Mouse (Mus musculus) erythroblast, embryonic 14.5 days (primary cell): Measurements from ENCODE around the gene Rassf8. TPM values are rescaled to one million over a fixed set of nuclear protein-coding genes. Genes with fewer than 3 reads are reported as not detected.

Source experiments
- H3K27me3 ChIP-seq: 2 replicates; pipeline ENCODE4 v1.6.1; 2012; ENCODE audit warnings: inconsistent platforms; ENCODE audit not compliant: control insufficient read depth
- H3K36me3 ChIP-seq: 2 replicates; pipeline ENCODE4 v1.6.1; 2012; ENCODE audit warnings: mild to moderate bottlenecking, inconsistent platforms; ENCODE audit not compliant: control insufficient read depth
- H3K4me1 ChIP-seq: 2 replicates; pipeline ENCODE4 v1.6.1; 2012; ENCODE audit warnings: inconsistent platforms; ENCODE audit not compliant: control insufficient read depth
- H3K4me3 ChIP-seq: replicated peaks from 2 replicates; pipeline ENCODE3; 2012; ENCODE audit warnings: moderate library complexity, mild to moderate bottlenecking, inconsistent platforms
- H3K9me3 ChIP-seq: 2 replicates; pipeline ENCODE4 v1.6.1; 2012; ENCODE audit warnings: low read length, inconsistent platforms, mixed read lengths; ENCODE audit not compliant: control insufficient read depth
- GATA1 ChIP-seq: IDR thresholded peaks from 2 replicates; pipeline ENCODE4 v1.6.1; 2012; ENCODE audit warnings: low read length, inconsistent platforms, mixed read lengths
- TAL1 ChIP-seq: IDR thresholded peaks from 3 replicates; pipeline ENCODE4 v1.6.1; 2012; ENCODE audit warnings: low read length, inconsistent platforms, mixed read lengths
- polyA plus RNA-seq: library from polyadenylated mRNA; stranded (reverse); fragments of >175 nt; gene quantifications from 2 replicates; pipeline ENCODE4 v1.2.3, GENCODE M21; 2012

The Rassf8 gene
- polyA plus RNA-seq, 1 experiment: not detected

GRCm38 (mm10) chr6:145823588-145824234 lies 77.2 kb downstream of the Rassf8 start:
- no peaks in the 10 kb centered on the region for H3K4me1 ChIP-seq
- no peaks in the 10 kb centered on the region for H3K9me3 ChIP-seq
- H3K27me3 ChIP-seq: no peaks in the 10 kb centered on the region
- H3K4me3 ChIP-seq: no peak overlapping the region
- TF ChIP-seq TAL1 (no peak), GATA1 (no peak)
- no peaks in the 10 kb centered on the region for H3K36me3 ChIP-seq

DNA sequence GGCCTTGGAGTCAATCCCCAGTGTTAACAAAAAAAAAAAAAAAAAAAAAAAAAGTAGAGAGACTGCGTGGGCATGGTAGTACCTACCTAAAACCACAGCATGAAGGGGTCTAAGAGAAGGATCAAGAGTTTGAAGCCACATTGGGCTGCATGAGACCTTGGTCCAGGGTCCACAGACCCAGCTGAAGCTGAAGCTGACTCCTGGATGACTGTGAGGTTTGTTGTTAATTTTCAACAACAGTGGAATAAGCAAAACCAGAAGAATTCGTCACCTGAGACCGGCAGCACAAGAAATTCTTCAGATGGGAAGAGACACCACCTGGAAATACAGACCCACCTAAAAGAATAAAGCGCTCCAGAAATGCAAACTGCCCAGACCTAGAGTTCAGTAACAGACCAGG lies 79.8 kb downstream of the Rassf8 start:
- no peaks in the 10 kb centered on the region for H3K4me1 ChIP-seq
- H3K4me3 ChIP-seq: no peak overlapping the region
- H3K36me3 ChIP-seq: no peaks in the 10 kb centered on the region
- no peaks in the 10 kb centered on the region for H3K9me3 ChIP-seq
- no peaks in the 10 kb centered on the region for H3K27me3 ChIP-seq
- TF ChIP-seq TAL1 (no peak), GATA1 (no peak)

- Histone ChIP-seq H3K4me1 (no peaks in the 10 kb centered on the region), H3K9me3 (no peaks in the 10 kb centered on the region), H3K4me3 (no peak overlapping the region), H3K27me3 (no peaks in the 10 kb centered on the region), H3K36me3 (no peaks in the 10 kb centered on the region)
- TF ChIP-seq TAL1: no peak
- TF ChIP-seq GATA1: no peak
Measured at GRCm38 (mm10) chr6:145829062-145829835, 82.7 kb downstream of the Rassf8 start.

DNA sequence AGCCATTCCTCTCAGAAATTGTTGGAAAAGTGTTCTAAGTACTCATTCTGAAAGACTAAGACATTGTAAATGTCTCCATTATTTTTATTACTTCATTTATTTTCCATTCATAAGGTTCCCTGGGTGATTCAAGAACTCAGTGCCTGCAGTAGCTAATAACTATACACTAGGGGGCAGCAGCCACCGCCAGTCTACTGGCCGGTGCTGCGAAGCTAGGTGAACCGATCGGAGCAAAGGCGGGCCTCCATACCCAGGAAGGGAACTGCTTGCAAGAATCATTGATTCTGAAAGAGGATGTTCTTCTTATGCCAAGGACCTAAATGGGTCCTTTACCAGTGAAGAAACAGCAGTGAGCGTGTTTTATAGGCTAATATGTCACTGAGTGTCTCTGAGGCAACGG lies 83.6 kb downstream of the Rassf8 start:
- H3K27me3 ChIP-seq: no peaks in the 10 kb centered on the region
- no peaks in the 10 kb centered on the region for H3K36me3 ChIP-seq
- H3K4me1 ChIP-seq: no peaks in the 10 kb centered on the region
- no peaks in the 10 kb centered on the region for H3K9me3 ChIP-seq
- TF ChIP-seq TAL1 (no peak), GATA1 (no peak)
- no peak overlapping the region for H3K4me3 ChIP-seq

DNA sequence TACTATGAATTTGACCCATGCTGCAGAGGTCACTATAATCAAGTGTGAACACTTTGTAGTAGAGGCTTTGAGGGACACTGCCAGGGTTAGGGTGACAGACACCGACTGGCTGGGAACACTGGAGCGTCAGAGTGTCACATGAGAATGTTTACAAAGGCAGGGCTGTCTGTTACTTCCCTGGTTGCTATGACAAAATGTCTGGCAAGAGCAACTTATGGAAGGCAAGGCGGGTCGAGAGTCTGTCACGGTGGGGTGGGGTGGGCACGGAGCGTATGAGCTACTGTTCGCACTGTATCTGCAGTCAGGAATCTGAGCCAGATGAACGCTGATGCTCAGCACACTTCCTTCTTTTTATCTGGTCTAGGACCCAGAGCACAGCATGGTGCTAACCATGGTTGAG lies 84.1 kb downstream of the Rassf8 start:
- no peaks in the 10 kb centered on the region for H3K36me3 ChIP-seq
- H3K4me1 ChIP-seq: no peaks in the 10 kb centered on the region
- H3K9me3 ChIP-seq: no peaks in the 10 kb centered on the region
- TF ChIP-seq GATA1 (no peak), TAL1 (no peak)
- no peaks in the 10 kb centered on the region for H3K27me3 ChIP-seq
- H3K4me3 ChIP-seq: no peak overlapping the region

GRCm38 (mm10) chr6:145832927-145833326 lies 86.4 kb downstream of the Rassf8 start:
- Histone ChIP-seq H3K36me3 (no peaks in the 10 kb centered on the region), H3K4me1 (no peaks in the 10 kb centered on the region), H3K9me3 (no peaks in the 10 kb centered on the region), H3K4me3 (no peak overlapping the region), H3K27me3 (no peaks in the 10 kb centered on the region)
- TF ChIP-seq TAL1 (no peak), GATA1 (no peak)

- Histone ChIP-seq H3K36me3 (no peaks in the 10 kb centered on the region), H3K27me3 (no peaks in the 10 kb centered on the region), H3K4me1 (no peaks in the 10 kb centered on the region), H3K4me3 (no peak overlapping the region), H3K9me3 (no peaks in the 10 kb centered on the region)
- TF ChIP-seq GATA1 (no peak), TAL1 (no peak)
Measured at GRCm38 (mm10) chr6:145835359-145835758, 88.8 kb downstream of the Rassf8 start.

- H3K4me1 ChIP-seq: no peaks in the 10 kb centered on the region
- TF ChIP-seq GATA1 (no peak), TAL1 (no peak)
Measured at GRCm38 (mm10) chr6:145845611-145846010, 99.1 kb downstream of the Rassf8 start.

DNA sequence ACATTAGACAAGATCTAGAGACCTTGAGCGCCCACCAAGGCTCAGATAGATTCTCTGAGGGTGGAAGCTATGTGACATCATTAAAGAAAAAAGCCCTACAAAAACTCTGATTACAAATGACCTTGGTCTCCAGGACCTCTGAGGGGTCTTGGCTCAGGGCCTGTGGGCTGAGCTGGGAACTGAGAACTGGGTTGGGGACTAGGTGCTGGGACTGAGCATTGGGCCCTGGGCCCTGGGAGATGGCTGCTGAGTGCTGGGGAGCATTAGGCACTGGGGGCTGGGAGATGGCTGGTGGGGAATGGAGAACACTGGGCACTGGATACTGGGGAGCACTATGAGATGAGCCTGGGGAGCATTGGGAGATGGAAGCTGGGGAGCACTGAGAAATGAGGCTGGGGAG lies 99.5 kb downstream of the Rassf8 start:
- Histone ChIP-seq H3K9me3 (no peaks in the 10 kb centered on the region), H3K4me3 (no peak overlapping the region), H3K4me1 (no peaks in the 10 kb centered on the region), H3K36me3 (no peaks in the 10 kb centered on the region), H3K27me3 (no peaks in the 10 kb centered on the region)
- TF ChIP-seq GATA1 (no peak), TAL1 (no peak)

More at GRCm38 (mm10) chr6:145845611-145846010, 99.1 kb downstream of the Rassf8 start:
- Histone ChIP-seq H3K27me3 (no peaks in the 10 kb centered on the region), H3K9me3 (no peaks in the 10 kb centered on the region), H3K36me3 (no peaks in the 10 kb centered on the region), H3K4me3 (no peak overlapping the region)
